Mouse (Mus musculus) heart, embryonic 14.5 days (tissue): Measurements from ENCODE around the gene Cct5. TPM values are rescaled to one million over a fixed set of nuclear protein-coding genes. Genes with fewer than 3 reads are reported as not detected.

ENCODE experiments used
- ATAC-seq: fragments of 200-750 bp; cut with Nextera tagmentation; 2 replicates; pipeline ENCODE4 v1.8.0; 2017; ENCODE audit warnings: low read depth, moderate TSS enrichment; ENCODE audit not compliant: insufficient number of reproducible peaks, insufficient read depth, low FRiP score
- H3K27ac ChIP-seq, 2 experiments: fragments of 200-500 bp in 1 of 2; fragments of 300-500 bp in 1 of 2; sonication (generic) in 1 of 2; replicated peaks in 1 of 2; 2 replicates each; pipeline ENCODE4 v1.5.1; 2012 to 2014; ENCODE audit warnings: low read depth in 2 of 2, low read length in 2 of 2, control low read depth in 1 of 2, mild to moderate bottlenecking in 1 of 2, mixed read lengths in 1 of 2; ENCODE audit not compliant: control insufficient read depth in 1 of 2, insufficient read depth in 1 of 2
- H3K27me3 ChIP-seq: fragments of 300-500 bp; sonication (generic); 2 replicates; pipeline ENCODE4 v1.6.1; 2014; ENCODE audit warnings: mild to moderate bottlenecking, low read length, control low read depth; ENCODE audit not compliant: control insufficient read depth, insufficient read depth
- H3K36me3 ChIP-seq: fragments of 300-500 bp; sonication (generic); 2 replicates; pipeline ENCODE4 v1.6.1; 2014; ENCODE audit warnings: mild to moderate bottlenecking, control low read depth, low read length, mixed read lengths; ENCODE audit not compliant: control insufficient read depth, insufficient read depth
- H3K4me1 ChIP-seq, 2 experiments: fragments of 200-500 bp in 1 of 2; fragments of 300-500 bp in 1 of 2; sonication (generic) in 1 of 2; 2 replicates each; pipeline ENCODE4 v1.6.1; 2012 to 2014; ENCODE audit warnings: low read length in 2 of 2, control low read depth in 1 of 2, mixed read lengths in 1 of 2; ENCODE audit not compliant: control insufficient read depth in 2 of 2, insufficient read depth in 2 of 2
- H3K4me2 ChIP-seq: fragments of 300-500 bp; sonication (generic); 2 replicates; pipeline ENCODE4 v1.6.1; 2014; ENCODE audit warnings: mild to moderate bottlenecking, low read length
- H3K4me3 ChIP-seq, 2 experiments: fragments of 200-500 bp in 1 of 2; fragments of 300-500 bp in 1 of 2; sonication (generic) in 1 of 2; 2 replicates each; pipeline ENCODE4 v1.5.1; 2012 to 2014; ENCODE audit warnings: low read length in 2 of 2, mild to moderate bottlenecking in 2 of 2, control low read depth in 1 of 2, low read depth in 1 of 2, moderate library complexity in 1 of 2; ENCODE audit not compliant: control insufficient read depth in 1 of 2, insufficient read depth in 1 of 2
- H3K9ac ChIP-seq: fragments of 300-500 bp; sonication (generic); 2 replicates; pipeline ENCODE4 v1.6.1; 2014; ENCODE audit warnings: mild to moderate bottlenecking, low read length
- H3K9me3 ChIP-seq: fragments of 300-500 bp; sonication (generic); 2 replicates; pipeline ENCODE4 v1.6.1; 2016; ENCODE audit warnings: low read length, control low read depth; ENCODE audit not compliant: control insufficient read depth
- WGBS: fragments of 180-500 bp; shearing (Covaris S2); extraction: QIAGEN DNeasy Blood & Tissue Kit; methylation state at CpG from one replicate; pipeline ENCODE4 v1.1.7; 2014; 5-methylcytosine and 5-hydroxymethylcytosine counted together
- polyA plus RNA-seq: library from polyadenylated mRNA; unstranded; fragments of >200 nt; fragmentation: Nextera tagmentation; extraction: Ambion mirVana; gene quantifications from 2 replicates; pipeline ENCODE4 v1.2.1, GENCODE M21; 2014

Cct5 gene
- polyA plus RNA-seq, 1 experiment from 2014 or later = 365 TPM

DNA sequence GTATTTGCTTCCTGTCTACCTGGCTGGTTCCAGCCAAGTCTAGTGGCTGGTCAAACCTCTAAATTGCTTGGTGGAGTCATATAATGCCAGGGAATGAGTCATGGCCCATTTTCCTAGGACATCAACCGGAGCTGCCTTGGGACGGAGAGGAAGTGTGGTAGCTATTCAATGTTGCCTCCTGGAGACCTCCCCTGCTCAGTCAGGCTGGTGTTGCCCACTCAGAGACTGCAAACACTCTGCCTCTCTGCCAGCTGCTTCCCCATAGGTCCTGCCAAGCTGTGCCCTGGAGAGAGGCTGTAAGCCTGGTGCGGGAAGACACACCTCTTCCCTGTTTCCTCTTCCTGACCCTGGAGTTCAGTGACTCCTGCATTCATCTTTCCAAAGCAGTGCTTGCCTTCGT, 30.9 kb upstream of the Cct5 start:
- H3K27me3 ChIP-seq = no peaks in the 10 kb centered on the region
- 69% methylated on average over 4 of the region's 4 CpGs for WGBS
- ATAC-seq = no peak

DNA sequence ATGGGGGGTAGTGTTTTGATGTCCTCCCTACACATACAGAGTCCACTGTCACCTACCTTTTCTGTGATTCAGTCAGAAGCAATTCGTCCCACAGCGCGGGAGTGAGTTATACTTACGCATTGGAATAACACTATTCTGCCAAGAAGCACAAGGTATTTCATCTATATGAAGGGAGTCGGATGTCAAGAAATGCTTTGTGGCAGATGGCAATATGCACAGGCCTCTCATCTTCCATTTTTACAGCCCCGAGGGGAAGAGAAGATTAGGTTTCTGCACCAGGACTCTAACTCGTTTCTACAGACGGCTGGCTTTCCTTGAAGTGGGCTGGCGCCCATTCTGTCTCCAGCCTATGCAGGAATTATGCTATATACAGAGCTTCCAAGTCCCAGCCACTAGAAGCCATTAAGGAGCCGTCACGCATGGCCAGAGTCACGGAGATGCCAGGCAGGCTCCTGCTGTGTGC, 29.8 kb upstream of the Cct5 start:
- H3K4me1 ChIP-seq = peaks cover 0 to 4% of the 10 kb centered on the region in 2 experiments; a peak in 1 of 4 replicates
- no peak overlapping the region for H3K9ac ChIP-seq
- no peaks in the 10 kb centered on the region for H3K9me3 ChIP-seq
- 86% methylated on average over 12 of the region's 12 CpGs for WGBS
- no peak overlapping the region for H3K4me3 ChIP-seq
- no peak overlapping the region for H3K27ac ChIP-seq
- H3K36me3 ChIP-seq = no peaks in the 10 kb centered on the region
- no peak for ATAC-seq
- H3K27me3 ChIP-seq = no peaks in the 10 kb centered on the region
- H3K4me2 ChIP-seq = no peak overlapping the region

More for the DNA sequence above, 30.9 kb upstream of the Cct5 start:
- H3K9me3 ChIP-seq = no peaks in the 10 kb centered on the region
- no peak overlapping the region for H3K4me2 ChIP-seq
- H3K36me3 ChIP-seq = no peaks in the 10 kb centered on the region
- peaks cover 0 to 4% of the 10 kb centered on the region in 2 experiments; a peak in 1 of 4 replicates for H3K4me1 ChIP-seq
- no peak overlapping the region for H3K4me3 ChIP-seq
- no peak overlapping the region for H3K9ac ChIP-seq
- no peak overlapping the region for H3K27ac ChIP-seq

DNA sequence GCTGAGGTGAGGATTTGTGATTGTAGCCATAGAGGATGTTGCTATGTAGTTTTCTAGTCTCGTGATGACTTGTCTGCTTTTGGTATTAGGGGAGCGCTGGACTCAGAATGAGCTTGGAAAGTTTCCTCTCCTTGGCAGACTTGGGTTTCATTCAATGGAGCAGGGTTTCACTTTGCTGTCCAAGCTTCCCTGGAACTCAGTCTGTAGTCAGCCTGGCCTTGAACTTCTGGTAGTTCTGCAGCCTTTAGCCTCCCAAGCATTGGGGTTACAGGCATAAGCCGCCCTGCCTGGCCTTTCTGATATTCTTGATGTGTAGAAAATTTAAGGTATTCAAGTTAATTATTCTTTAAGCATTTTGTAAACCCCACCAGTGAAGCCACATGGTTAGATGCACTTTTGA, 28.0 kb upstream of the Cct5 start:
- H3K27me3 ChIP-seq = no peaks in the 10 kb centered on the region
- ATAC-seq = no peak
- WGBS = 88% methylated on average over 3 of the region's 3 CpGs
- H3K4me2 ChIP-seq = no peak overlapping the region
- H3K27ac ChIP-seq = no peak overlapping the region
- H3K9me3 ChIP-seq = no peaks in the 10 kb centered on the region
- peaks cover 0 to 4% of the 10 kb centered on the region in 2 experiments; a peak in 1 of 4 replicates for H3K4me1 ChIP-seq
- H3K36me3 ChIP-seq = no peaks in the 10 kb centered on the region
- no peak overlapping the region for H3K9ac ChIP-seq
- H3K4me3 ChIP-seq = no peak overlapping the region

DNA sequence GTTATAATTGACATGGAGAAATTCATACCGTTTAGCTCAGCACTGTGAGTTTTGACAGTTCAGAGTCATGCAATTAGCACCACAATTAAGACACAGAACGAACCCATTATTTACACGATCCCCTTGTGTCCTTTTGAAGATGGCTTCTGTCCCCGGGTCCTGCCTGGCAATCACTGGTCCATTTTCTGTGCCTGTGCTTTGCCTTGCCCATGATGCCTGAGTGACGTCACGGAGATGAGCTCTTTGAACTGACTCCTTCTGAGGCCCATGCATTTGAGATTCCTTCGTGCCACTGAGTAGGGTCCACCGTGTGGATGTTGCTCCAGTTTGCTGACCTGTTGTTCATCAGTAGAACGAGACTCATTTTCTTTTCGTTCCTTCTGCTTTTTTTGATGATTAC, 26.6 kb upstream of the Cct5 start:
- H3K9me3 ChIP-seq = no peaks in the 10 kb centered on the region
- no peak overlapping the region for H3K27ac ChIP-seq
- H3K27me3 ChIP-seq = no peaks in the 10 kb centered on the region
- 75% methylated on average over 10 of the region's 10 CpGs for WGBS
- H3K36me3 ChIP-seq = no peaks in the 10 kb centered on the region
- H3K4me3 ChIP-seq = no peak overlapping the region
- H3K9ac ChIP-seq = no peak overlapping the region
- no peak for ATAC-seq
- H3K4me1 ChIP-seq = peaks cover 0 to 4% of the 10 kb centered on the region in 2 experiments; a peak in 1 of 4 replicates
- no peak overlapping the region for H3K4me2 ChIP-seq

DNA sequence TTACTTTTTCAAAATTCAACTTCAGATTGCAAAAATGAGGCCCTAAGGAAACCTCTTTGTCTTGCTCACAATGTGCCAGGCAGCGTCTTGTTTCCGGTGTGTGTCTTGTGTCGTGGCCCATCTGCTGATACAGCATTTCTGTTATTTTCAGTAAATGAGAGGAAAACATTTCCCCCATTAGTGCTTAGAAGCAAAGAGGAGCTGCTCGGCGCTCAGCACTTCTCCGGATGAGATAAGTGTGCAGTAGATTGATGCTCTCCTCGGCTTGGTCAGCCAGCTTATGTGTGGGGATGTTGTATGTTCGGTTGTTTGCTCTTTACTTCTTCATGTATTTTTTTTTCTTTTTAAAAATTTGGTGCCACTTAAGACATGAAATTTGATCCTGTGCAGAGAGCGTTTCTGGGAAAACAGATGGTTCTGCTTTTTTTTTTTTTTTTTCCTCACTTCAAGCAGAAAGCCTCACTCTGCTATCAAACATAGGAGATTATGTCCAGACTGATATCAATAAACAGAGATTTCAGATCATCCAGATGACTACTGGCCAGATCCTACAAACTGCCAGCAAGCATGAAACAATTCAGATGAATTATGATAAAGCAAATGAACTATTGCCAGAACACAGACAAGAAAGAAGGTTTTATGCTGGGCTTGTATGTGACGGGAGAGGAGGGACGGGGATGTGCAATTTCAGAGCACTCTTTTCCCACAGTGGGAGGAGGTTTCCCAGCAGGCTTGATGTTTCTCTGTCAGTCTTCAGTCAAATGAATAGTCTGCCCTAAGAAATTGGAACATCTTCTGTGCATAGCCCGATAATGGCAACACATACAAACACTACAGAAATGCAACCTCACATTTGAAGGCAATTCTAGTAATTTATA, 25.9 kb upstream of the Cct5 start:
- H3K4me1 ChIP-seq = 0 out of 4 replicates have a peak, but pooled peaks cover 0 to under 1% of the 10 kb centered on the region in 2 experiments
- no peak overlapping the region for H3K9ac ChIP-seq
- no peak overlapping the region for H3K4me3 ChIP-seq
- H3K36me3 ChIP-seq = no peaks in the 10 kb centered on the region
- no peak overlapping the region for H3K27ac ChIP-seq
- no peak for ATAC-seq
- WGBS = 47% methylated on average over 12 of the region's 12 CpGs
- H3K9me3 ChIP-seq = no peaks in the 10 kb centered on the region
- no peaks in the 10 kb centered on the region for H3K27me3 ChIP-seq
- H3K4me2 ChIP-seq = no peak overlapping the region

DNA sequence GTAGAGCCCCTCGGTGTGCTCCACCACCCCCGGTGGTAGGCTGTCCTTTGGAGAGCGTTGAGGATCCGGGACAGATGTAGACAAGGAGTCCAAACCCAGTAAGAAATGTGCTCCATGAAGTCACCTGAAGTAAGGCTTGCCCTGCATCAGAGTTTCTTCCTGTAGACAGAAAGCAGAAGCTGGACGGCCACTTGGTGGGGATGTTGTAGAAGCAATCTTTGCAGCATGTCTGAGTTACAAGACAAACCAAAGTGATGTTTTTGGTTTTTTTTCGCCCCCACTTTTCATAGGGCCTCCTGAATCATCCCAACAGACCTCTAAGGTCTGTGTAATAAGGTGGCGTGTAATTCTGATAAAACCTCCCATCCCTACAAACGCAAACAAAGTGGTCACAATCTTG, 17.9 kb upstream of the Cct5 start:
- H3K4me1 ChIP-seq = no peaks in the 10 kb centered on the region
- ATAC-seq = no peak
- H3K4me3 ChIP-seq = no peak overlapping the region
- no peak overlapping the region for H3K4me2 ChIP-seq
- WGBS = 90% methylated on average over 8 of the region's 8 CpGs
- H3K27ac ChIP-seq = no peak overlapping the region
- H3K27me3 ChIP-seq = no peaks in the 10 kb centered on the region
- peaks cover 39% of the 10 kb centered on the region for H3K36me3 ChIP-seq
- no peak overlapping the region for H3K9ac ChIP-seq
- no peaks in the 10 kb centered on the region for H3K9me3 ChIP-seq

DNA sequence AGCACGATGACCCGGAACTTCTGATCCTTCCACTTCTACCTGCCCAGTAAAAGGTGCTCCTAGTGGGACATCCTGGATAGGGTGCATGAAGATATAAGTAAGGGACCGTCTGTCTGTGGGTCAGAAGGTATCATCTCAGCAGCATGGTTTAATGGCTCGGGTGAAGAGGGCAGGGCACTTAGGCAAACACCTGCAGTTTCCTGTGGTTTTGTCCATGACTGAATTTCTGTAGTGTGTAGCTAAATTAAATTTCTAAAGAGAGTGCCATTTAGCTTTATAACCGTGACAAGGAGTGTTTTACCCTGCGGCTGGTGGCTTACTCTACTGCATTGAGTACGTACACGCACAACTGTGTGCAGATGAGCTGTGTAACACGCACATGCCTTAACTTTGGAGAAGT, 15.7 kb upstream of the Cct5 start:
- 91% methylated on average over 9 of the region's 9 CpGs for WGBS
- no peaks in the 10 kb centered on the region for H3K27me3 ChIP-seq
- H3K36me3 ChIP-seq = peaks cover 42% of the 10 kb centered on the region
- ATAC-seq = no peak
- H3K4me1 ChIP-seq = no peaks in the 10 kb centered on the region
- no peak overlapping the region for H3K4me3 ChIP-seq
- H3K9me3 ChIP-seq = no peaks in the 10 kb centered on the region
- H3K27ac ChIP-seq = no peak overlapping the region
- no peak overlapping the region for H3K4me2 ChIP-seq
- no peak overlapping the region for H3K9ac ChIP-seq
